Mouse (Mus musculus) neural tube, postnatal 0 days (tissue): Measurements from ENCODE around the gene Ncoa3. TPM values are rescaled to one million over a fixed set of nuclear protein-coding genes. Genes with fewer than 3 reads are reported as not detected.

ENCODE experiments used
- polyA plus RNA-seq: library from polyadenylated mRNA; unstranded; fragments of >200 nt; fragmentation: Nextera tagmentation; extraction: Ambion mirVana; gene quantifications from 2 replicates; pipeline ENCODE4 v1.2.1, GENCODE M21; 2015

The Ncoa3 gene
- 10.8 and 12.2 TPM in 2 replicates for polyA plus RNA-seq

GRCm38 (mm10) chr2:165992270-165993172 is at the start of gene Ncoa3:
Gene Ncoa3, plus strand, starts transcription at chr2:165992636.

Other genes with a start within 250 kb of the Ncoa3 start
- gene Zmynd8, start 93.6 kb upstream of the Ncoa3 start, polyA plus RNA-seq: 63.9 and 65.1 TPM in 2 replicates
- gene Sulf2, start 163.0 kb downstream of the Ncoa3 start, polyA plus RNA-seq: 114 and 120 TPM in 2 replicates